Mouse (Mus musculus) thymus, postnatal 14 days (tissue): ENCODE measurements around the gene Lipe.
A peak's percentile ranks its signal among the peaks of the same experiment; 100 is the strongest.

ENCODE experiments used
- DNase-seq: peaks from one replicate; pipeline ENCODE4 v3.0.0; 2021

Lipe gene

DNA sequence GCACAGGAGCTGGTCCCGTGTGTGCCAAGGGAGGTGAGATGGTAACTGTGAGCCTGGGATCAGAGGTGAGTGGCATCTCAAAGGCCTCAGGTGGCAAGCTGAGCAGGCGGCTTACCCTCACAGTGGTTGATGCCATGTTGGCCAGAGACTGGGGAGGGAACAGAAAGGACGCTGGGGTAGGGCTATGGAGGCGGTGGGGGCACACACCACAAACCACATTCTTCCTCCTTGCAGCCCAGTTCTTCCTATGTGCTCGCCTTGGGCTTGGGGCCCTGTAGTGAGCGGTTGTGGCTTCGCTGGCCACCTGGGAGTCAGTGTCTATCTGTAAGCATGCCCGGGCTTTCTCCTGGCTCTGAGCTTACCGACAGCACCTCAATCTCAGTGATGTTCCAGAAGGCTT, 13.7 kb downstream of the Lipe start:
- no peak for DNase-seq

DNA sequence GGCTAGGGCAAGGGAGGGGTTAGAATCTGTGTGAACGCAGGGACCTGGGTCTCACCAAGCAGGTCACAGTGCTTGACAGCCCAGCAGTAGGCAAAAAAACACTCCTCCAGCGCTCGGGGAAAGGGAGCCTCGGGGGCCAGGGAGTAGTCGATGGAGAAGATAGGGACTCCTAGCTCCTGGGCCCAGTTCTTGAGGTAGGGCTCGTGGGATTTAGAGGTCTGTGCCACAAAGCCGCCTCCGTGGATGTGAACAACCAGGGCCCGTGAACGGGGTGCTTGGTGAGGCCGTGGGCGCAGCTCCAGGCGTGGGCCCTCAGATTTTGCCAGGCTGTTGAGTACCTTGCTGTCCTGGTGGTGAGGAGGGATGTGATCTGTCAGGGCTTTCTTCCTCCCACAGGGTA, 14.2 kb downstream of the Lipe start:
- DNase-seq = no peak

DNA sequence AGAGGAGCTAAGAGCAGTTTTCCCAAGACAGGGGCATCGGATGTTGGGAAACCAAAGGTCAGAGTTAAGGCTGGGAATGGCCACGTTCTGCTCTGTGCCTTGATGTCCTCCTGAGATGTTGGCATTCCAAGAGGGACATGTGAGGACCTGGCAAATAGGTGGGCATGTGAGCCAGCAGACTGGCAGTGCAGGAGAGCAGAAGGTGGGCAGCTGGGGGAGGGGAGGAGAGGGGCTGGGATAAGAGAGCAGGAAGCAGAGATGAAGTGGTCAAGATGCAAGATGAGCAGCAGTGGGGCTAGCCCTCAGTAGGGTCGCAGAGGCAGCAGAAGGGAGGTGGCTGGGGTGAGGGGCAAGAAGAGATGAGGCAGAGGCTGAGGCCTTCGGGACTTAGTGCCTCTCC, 14.6 kb downstream of the Lipe start:
- no peak for DNase-seq

DNA sequence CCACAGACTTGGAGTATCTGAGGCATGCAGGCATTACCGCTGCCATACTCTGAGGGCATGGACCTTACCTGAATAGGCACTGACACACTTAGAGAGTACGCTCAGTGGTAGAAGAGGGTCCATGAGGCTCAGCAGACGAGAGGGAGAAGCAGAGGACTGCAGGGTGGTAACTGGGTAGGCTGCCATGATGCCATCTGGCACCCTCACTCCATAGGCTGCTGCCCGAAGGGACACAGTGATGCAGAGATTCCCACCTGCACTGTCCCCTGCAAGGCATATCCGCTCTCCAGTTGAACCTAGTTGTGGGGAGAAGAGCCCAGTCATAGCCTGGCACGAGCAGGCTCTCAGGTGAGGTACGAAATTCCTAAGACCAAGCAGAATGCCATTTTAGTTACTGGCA, 15.1 kb downstream of the Lipe start:
- DNase-seq = no peak

DNA sequence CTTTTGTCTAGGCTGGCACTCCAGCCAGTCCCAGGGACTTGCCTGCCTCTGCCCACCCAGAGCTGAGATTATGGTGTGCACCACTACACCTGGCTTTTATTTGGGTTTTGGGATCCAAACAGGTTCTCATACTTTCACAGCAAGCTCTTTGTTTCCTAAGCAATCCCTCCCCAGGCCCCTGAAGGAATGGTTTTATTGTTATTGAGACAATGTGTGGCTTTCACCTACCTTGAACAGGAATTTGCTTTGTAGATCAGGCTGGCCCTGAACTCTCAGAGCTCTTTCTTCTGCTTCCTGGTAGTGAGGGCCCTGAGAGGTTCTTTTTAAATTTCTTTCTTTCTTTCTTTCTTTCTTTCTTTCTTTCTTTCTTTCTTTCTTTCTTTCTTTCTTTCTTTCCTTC, 16.0 kb downstream of the Lipe start:
- DNase-seq = no peak

DNA sequence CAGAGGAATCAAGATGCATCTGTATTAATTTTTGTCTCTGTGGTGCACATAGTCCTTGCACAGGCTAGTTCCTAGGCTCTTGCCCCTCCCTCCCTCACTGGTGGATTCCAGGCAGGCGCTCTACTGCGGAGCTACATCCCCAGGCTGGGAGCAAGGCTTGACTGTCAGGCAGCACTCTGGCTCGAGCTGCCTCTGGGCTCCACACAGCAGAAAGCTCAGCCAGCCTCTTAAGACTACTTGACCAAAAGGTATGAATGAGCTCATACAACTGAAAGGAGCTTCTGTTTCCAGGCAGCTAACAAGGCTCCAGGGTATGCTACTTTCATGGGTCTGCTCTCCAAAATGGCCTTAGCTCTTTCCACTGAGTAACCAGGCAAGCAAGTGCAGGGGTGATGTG, 17.2 kb downstream of the Lipe start:
- DNase-seq = no peak

DNA sequence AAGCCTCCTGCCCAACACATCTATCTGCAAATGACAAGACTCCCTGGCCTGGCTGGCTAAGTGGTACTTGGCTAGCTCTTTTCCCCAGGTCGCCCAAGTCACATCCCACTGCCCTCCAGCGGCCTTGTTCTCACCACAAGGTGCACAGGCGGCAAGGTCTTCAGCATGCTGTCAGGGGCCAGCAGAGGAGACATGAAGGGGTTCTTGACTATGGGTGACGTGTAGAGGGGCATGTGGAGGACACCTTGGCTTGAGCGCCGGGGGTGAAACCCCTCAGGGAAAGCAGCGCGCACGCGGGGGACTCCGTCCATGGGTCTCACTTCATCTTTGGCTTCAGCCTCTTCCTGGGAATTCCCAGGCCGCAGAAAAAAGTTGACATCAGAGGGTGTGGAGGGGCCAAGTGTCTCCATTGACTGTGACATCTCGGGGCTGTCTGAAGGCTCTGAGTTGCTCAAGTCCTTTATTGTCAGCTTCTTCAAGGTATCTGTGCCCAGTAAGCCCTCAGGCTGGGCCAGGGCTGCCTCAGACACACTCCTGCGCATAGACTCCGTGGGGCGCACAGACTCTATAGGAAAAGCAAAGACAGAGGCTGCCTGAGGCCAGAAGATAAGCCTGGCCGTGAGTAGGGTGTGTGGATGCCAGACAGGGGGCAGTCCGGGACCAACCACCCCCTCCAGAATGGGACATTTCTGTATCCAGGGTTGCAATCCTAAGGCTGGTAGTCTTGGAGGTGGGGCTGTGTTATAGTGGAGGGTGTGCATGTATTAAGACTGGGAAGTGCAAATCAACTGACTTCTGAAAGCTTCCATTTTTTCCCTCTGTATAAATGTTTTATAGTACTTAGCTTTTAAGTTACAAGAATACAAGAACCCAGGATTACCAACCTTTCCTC, 17.9 kb downstream of the Lipe start:
- peak; percentile 43 for DNase-seq

DNA sequence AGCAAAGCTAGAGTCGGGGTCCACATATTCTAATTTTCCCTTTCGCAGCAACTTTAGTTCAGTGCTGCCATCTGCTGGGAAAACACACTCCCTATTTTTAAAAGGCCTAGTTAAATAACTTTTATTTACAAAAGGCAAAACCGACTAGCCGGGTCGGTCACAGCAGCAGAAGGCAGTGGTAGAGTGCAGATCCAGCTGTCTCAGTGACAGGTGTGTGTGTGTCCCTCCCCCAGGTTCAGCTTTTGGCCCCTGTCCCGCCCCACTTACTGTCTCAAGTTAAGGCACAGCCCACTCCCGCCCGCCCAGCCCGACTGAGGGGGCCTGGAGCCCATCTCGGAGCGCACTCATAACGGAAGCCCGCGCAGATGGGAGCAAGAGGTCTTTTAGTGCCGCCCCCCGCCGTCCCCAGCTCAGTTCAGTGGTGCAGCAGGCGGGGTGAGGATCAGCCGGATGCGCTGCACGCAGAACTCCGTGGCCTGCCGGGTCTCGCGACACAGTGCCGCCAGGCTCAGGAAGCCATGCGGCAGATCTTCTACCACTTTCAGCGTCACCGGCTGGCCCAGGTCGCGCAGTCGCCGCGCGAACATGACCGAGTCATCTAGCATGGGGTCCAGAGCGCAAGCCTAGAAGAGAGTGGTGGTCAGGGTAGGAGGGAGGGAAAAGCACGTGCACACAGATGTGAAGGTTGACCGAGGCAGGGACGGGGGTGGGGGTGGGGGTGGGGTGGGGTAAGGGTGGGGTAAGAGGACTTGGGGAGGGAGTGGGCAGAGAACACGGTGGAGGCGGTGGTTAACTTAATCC, 18.8 kb downstream of the Lipe start:
- peak; percentile 92 for DNase-seq

DNA sequence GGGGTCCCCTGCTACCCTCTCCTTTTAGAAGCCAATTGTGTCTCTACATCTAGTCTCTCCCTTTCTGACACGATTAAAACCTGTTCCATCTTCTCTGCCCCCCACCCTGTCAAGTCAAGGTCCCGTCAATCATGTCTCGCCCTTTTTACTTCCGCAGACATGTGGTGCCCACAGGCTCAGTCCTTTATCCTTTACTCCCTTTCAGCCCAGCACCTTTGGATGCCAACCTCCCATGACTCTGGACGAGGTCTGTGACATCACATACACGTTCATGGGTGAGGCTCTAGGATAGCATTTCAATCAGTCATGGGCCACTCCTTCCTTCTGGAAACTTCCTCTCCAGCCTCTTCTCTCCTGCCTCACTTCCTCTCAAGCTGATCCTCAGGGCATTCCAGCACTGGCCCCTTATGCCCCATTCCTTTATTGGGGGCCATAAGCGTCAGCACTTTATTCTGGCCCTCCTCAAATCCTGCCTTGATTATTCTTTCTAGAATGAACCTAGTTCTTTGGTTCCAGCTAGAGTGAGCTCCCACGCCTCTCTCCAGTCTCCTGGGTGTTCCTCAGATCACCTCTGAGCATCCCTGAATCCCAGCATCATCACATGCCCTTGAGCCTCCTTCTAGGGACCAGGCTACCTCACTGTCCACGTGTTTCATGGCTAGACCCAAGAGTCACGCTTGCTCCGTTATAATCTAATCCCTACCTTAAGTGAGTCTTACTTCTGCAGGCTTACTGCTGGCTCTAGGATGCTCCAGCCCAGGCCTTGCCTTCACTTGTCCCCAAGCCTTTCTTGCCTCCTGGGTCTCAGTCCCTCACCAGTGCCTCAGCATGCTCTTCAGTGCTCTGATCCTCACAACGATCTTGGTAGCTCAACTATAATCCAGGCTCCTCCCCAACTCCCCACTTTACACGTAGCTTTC, 20.1 kb downstream of the Lipe start:
- DNase-seq = no peak

DNA sequence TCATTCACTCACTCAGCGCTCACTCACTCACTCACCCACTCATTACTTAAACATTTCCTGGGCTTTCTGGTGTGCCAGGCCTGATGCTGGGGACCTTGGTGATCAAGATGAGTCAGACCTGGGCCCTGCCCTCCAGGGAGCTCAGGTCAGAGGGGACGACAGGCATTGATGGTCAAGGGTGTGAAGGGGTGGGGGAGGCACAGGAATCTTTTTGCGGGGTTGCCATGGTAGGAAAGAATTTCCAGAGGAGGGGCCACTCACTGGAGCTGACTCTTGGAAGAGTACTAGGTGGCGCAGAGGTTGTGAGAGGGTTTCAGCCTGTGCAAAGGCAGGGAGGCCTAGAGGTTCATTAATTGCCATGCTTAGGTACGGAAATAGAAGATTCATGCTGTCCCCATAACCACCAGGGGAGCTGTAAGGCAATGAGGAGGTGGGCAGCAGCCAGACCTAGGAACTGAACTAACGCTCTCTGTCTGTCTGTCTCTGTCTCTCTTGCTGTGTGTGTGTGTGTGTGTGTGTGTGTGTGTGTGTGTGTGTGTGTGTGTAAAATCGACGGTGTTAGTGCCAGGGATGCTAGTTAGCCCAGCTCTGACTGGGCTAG, 21.3 kb downstream of the Lipe start:
- no peak for DNase-seq

DNA sequence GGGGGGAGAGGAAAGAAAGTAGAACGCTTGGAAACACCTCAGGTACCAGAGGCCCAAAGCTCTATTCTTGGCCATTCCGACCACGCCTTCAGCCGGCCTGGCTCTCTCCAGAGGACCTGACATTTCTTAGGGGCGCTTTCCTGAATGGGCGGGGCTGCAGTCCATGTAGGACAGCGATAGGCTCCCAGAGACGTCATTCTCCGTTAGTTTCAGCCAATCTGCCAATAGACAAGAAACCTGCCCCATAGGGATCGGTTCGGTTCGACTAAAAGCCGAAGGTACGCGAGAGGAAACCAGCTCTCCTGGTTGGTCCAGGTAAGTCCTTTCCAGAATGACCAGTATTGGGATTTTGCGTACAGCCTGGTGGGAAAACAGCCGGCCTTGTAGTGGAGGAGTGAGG, 22.0 kb downstream of the Lipe start:
- DNase-seq = no peak

DNA sequence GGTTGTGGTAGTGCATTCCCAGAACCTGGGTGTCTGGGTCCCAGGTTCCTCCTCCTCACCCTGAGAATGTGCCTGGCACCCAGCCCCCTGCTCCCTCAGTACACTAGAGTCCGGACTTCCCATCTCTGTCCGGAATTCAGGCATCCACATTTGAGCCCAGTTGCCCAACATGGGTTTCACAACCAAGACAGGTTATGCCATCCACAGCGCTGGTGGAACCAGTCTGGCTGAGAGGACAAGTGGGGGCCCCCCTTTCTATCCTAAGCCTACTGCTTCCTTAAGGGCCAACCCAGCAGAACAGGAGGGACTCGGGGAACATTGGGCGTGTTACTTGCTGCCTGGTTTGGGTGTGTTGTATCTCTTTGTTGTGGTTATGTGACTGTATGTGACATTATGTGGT, 26.1 kb downstream of the Lipe start:
- no peak for DNase-seq

DNA sequence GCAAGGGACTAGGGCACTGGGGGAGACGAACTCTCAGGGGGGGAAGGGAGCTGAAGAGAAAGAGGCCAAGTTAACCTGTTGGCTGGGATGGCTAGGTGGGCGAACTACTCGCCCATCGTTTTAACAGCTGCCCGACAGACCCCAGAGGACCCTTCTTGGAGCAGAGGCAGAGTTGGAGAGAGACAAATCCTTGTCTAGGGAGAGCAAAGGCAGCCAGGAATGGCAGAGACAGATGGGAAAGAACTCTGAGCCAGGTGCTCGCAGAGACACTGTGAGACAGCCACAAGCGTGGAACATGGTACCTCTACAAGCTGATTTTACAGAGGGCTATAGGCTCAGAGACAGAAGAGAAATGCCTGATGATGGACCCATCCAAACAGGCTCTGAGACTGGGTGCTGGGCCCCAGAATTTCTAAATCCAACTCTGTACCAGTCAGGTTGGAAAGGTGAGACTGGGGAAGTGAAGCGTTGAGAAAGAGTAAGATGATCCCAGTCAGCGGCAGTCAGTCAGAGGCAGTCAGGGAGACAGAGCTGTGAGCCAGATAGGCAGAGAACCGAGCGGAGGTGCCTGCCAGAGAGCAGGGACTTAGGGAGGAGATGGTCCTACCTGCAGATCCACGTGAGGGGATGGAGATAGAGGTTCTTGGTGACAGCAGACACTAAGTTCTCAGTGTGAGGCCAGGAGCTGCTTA, 29.3 kb downstream of the Lipe start, which contains the start of gene Cnfn:
TSS of gene Cnfn (minus strand) at position 667 of the 692 bp plus-strand sequence.
- DNase-seq = no peak

DNA sequence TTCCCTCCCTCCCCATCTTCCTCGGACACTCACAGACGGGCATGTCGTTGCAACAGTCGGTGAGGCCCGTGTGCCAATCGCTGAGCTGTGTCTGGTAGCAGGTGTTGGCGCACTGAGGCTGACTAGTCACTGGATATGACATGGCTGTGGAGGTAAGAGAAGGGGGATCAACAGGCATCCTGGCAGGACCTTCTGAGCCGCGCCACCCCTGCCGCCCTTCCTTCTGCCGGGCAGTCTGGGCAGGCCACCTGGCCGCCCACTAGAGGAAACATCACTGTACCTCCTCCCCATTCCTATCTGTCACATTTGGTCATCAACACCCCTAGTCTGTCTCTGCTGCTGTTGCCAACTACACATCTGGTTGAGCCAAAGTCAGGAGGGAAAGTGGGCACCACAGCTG, 30.2 kb downstream of the Lipe start:
- no peak for DNase-seq

DNA sequence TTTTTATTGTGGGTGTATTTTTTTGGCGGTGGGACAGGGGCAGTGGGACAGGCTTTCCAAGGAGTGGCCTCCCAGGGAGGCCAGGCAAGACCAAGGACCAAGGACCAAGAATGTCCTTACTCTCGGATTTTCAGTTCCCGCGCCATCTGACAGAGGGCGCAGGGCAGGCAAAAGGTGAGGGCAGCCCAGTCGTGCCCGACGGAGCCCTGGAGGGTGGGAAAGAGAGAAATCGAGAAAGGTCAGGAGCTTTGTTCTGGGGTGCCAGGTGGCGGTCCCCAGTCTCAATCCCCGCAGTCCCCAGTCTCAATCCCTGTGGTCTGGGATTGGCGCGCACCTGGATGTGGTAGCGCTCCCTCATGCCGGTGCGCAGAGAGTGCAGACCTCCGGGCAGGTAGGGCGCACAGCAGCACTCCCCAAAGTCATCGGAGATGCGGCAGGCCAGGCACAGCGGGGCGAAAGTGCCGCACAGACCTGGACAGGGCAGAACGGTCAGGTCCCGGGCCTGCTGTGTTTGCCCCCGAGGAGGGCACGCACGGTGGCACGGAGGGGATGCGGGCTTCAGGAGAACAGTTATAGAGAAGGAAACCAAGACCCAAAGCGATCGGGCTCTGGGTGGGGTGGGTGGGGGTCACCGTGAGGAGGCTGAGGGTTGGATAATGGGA, 30.7 kb downstream of the Lipe start:
- peak; percentile 34 for DNase-seq

DNA sequence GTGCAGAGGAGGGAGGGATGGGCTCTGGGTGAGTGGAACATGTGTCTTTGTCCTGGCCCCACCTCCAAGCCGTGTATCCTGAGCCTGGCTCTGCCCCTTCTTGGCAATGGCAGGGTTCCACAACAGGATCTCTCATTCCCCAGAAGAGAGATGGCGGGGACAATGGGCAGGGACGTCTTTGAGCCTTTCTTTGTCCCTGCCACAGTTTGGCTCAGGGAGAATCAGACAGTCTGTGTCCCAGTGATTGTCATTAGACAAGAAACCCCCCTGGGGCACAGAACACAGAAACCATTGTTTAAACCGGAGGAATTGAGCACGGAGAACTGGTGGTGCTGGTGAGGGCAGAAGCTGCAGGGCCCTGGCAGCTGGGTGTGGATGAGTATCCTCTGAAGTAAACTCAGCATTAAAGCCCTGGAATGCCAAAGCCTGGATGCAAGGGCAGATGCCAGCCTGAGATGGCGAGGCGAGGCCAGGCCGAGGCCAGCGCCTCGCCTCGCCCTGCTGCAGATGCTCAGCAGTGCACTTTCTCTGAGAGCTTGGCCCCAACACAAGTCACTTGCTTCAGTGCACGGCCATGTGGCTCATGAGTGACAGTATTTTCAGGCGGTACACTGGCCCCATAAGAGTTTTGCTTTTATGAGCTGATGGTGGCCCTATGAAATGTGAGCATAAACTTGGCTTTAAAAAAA, 32.4 kb downstream of the Lipe start:
- no peak for DNase-seq

DNA sequence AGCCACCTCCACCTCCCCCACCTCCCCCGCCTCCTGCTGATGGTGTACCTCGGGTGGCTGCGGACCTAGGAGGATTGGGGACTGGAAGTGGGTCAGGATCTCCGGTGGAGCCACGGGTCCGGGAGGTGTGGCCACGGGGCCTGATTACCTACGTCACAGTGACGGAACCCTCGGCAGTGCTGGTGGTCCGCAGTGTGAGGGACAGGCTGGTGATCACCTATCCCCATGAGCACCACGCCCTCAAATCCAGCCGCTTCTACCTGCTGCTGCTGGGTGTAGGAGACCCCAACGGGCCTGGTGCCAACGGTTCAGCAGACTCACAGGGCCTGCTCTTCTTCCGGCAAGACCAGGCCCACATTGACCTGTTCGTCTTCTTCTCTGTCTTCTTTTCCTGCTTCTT, 34.9 kb downstream of the Lipe start:
- no peak for DNase-seq

DNA sequence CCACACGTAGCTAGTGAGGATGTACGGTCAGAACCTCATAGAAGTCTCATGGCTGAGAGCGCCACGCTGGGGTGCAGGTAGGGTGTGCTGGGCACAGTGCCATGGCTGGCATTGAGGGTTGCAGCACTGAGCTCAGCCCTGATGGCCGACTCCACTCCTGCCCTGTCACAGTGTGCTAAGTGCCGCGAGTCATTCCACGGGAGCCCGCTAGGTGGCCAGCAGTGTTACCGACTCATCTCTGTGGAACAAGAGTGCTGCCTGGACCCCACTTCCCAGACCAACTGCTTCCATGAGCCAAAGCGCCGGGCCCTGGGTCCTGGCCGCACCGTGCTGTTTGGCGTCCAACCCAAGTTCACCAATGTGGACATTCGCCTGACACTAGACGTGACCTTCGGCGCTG, 35.4 kb downstream of the Lipe start:
- DNase-seq = no peak

DNA sequence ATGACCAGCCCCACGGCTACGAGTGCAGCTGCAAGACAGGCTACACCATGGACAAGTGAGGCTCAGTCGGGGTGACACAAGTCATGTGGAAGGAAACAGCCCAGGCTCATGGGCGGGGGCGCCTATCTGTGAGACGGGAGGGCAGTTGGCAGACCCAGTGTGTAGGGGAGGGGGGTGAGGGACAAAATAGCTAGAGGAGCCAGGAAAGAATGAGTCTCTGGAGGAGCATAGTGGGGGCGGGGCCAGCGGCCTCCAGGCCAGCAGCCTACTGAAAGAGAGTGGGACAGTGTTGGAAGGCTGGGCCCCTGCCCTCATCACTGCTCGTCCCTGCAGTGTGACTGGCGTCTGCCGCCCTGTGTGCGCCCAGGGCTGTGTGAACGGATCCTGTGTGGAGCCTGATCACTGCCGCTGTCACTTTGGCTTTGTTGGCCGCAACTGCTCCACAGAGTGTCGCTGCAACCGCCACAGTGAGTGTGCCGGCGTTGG, 39.7 kb downstream of the Lipe start:
- DNase-seq = no peak

DNA sequence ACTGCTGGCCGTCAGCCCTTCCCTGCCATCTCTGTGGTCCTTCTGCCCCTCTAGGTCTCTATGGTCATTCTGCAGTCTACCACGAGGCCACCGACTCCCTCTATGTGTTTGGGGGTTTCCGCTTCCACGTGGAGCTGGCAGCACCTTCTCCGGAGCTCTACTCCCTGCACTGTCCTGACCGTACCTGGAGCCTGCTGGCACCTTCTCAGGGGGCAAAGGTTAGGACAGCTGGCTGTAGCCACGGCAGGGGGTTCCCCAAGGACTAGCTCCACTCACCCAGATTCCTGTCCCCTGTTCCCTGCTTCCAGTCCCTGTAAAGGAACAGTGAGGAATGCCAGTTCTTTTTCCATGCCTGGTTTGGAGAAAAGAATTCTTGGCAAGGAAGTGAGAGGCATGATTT, 49.6 kb downstream of the Lipe start:
- DNase-seq = no peak
